Mouse (Mus musculus): ENCODE measurements at regions not wholly inside any gene's neighbourhood (a gene's known extent, or its start where the extent isn't known, plus 50 kb on each side); places are given as distances from the start of the nearest gene placed in this dataset.

- TF ChIP-seq JUND (IDR thresholded peaks at IDR 0.05; ENCODE audit: low read depth, low read length), result no peak
- no peak for TF ChIP-seq BHLHE40 (IDR thresholded peaks at IDR 0.05; ENCODE audit: borderline replicate concordance, low read depth, low read length)
Observed at GRCm38 (mm10) chr8:10761694-10762305, 246.5 kb downstream of the Irs2 start.

GRCm38 (mm10) chr8:10760851-10761693 is 247.2 kb downstream of the Irs2 start:
- Histone ChIP-seq H3K27me3 (ENCODE audit: control insufficient read depth in 1 of 2, insufficient read depth in 2 of 2, low read length in 2 of 2) (no peaks in the 10 kb centered on the region), H3K79me2 (ENCODE audit: control insufficient read depth, insufficient read depth, low read length, poor library complexity) (no peaks in the 10 kb centered on the region), H3K9ac (ENCODE audit: control insufficient read depth, low read depth, low read length, poor library complexity, severe bottlenecking) (no peak overlapping the region), H3K27ac (ENCODE audit: control insufficient read depth, low read depth, low read length) (no peak overlapping the region), H3K36me3 (ENCODE audit: control insufficient read depth in 1 of 2, insufficient read depth in 2 of 2, low read length in 2 of 2) (no peaks in the 10 kb centered on the region), H3K9me3 (replicated peaks; ENCODE audit: insufficient read depth, low read length) (no peaks in the 10 kb centered on the region), H3K4me1 (ENCODE audit: control insufficient read depth in 1 of 2, insufficient read depth in 2 of 2, low read length in 2 of 2) (no peaks in the 10 kb centered on the region), H3K4me3 (ENCODE audit: control insufficient read depth in 1 of 2, insufficient read depth in 1 of 2, low read depth in 2 of 2, low read length in 2 of 2) (no peak overlapping the region)
- DNase-seq (ENCODE audit: low read depth, low spot score), result no peak
- TF ChIP-seq ELF1 (IDR thresholded peaks at IDR 0.05; ENCODE audit: low read depth, low read length), result no peak

More at GRCm38 (mm10) chr8:10761694-10762305, 246.5 kb downstream of the Irs2 start:
- Histone ChIP-seq H3K79me2 (ENCODE audit: control insufficient read depth, insufficient read depth, low read length, poor library complexity) (no peaks in the 10 kb centered on the region), H3K27me3 (ENCODE audit: control insufficient read depth in 1 of 2, insufficient read depth in 2 of 2, low read length in 2 of 2) (no peaks in the 10 kb centered on the region), H3K9me3 (replicated peaks; ENCODE audit: insufficient read depth, low read length) (no peaks in the 10 kb centered on the region), H3K27ac (ENCODE audit: control insufficient read depth, low read depth, low read length) (no peak overlapping the region), H3K4me1 (ENCODE audit: control insufficient read depth in 1 of 2, insufficient read depth in 2 of 2, low read length in 2 of 2) (no peaks in the 10 kb centered on the region), H3K9ac (ENCODE audit: control insufficient read depth, low read depth, low read length, poor library complexity, severe bottlenecking) (no peak overlapping the region), H3K36me3 (ENCODE audit: control insufficient read depth in 1 of 2, insufficient read depth in 2 of 2, low read length in 2 of 2) (no peaks in the 10 kb centered on the region), H3K4me3 (ENCODE audit: control insufficient read depth in 1 of 2, insufficient read depth in 1 of 2, low read depth in 2 of 2, low read length in 2 of 2) (no peak overlapping the region)
- no peak for DNase-seq (ENCODE audit: low read depth, low spot score)

- H3K27ac ChIP-seq (ENCODE audit: control insufficient read depth, low read depth, low read length), result no peak overlapping the region
- no peaks in the 10 kb centered on the region for H3K9me3 ChIP-seq (replicated peaks; ENCODE audit: insufficient read depth, low read length)
- H3K4me1 ChIP-seq (ENCODE audit: control insufficient read depth in 1 of 2, insufficient read depth in 2 of 2, low read length in 2 of 2), result no peaks in the 10 kb centered on the region
- H3K79me2 ChIP-seq (ENCODE audit: control insufficient read depth, insufficient read depth, low read length, poor library complexity), result no peaks in the 10 kb centered on the region
- H3K4me3 ChIP-seq (ENCODE audit: control insufficient read depth in 1 of 2, insufficient read depth in 1 of 2, low read depth in 2 of 2, low read length in 2 of 2), result no peak overlapping the region
- H3K27me3 ChIP-seq (ENCODE audit: control insufficient read depth in 1 of 2, insufficient read depth in 2 of 2, low read length in 2 of 2), result no peaks in the 10 kb centered on the region
- no peak for DNase-seq (ENCODE audit: low read depth, low spot score)
- no peaks in the 10 kb centered on the region for H3K36me3 ChIP-seq (ENCODE audit: control insufficient read depth in 1 of 2, insufficient read depth in 2 of 2, low read length in 2 of 2)
- TF ChIP-seq JUND (IDR thresholded peaks at IDR 0.05; ENCODE audit: low read depth, low read length) (no peak), MYB (IDR thresholded peaks at IDR 0.05; ENCODE audit: low read depth, low read length) (no peak), MYC (IDR thresholded peaks at IDR 0.05; ENCODE audit: low read depth, low read length) (no peak)
- H3K9ac ChIP-seq (ENCODE audit: control insufficient read depth, low read depth, low read length, poor library complexity, severe bottlenecking), result no peak overlapping the region
Observed at GRCm38 (mm10) chr8:10760231-10760630, 248.0 kb downstream of the Irs2 start.

- no peaks in the 10 kb centered on the region for H3K36me3 ChIP-seq (ENCODE audit: control insufficient read depth in 1 of 2, insufficient read depth in 2 of 2, low read length in 2 of 2)
- DNase-seq (ENCODE audit: low read depth, low spot score), result no peak
- no peak overlapping the region for H3K9ac ChIP-seq (ENCODE audit: control insufficient read depth, low read depth, low read length, poor library complexity, severe bottlenecking)
- H3K27ac ChIP-seq (ENCODE audit: control insufficient read depth, low read depth, low read length), result no peak overlapping the region
- H3K9me3 ChIP-seq (replicated peaks; ENCODE audit: insufficient read depth, low read length), result no peaks in the 10 kb centered on the region
- H3K79me2 ChIP-seq (ENCODE audit: control insufficient read depth, insufficient read depth, low read length, poor library complexity), result no peaks in the 10 kb centered on the region
- no peaks in the 10 kb centered on the region for H3K27me3 ChIP-seq (ENCODE audit: control insufficient read depth in 1 of 2, insufficient read depth in 2 of 2, low read length in 2 of 2)
- H3K4me1 ChIP-seq (ENCODE audit: control insufficient read depth in 1 of 2, insufficient read depth in 2 of 2, low read length in 2 of 2), result no peaks in the 10 kb centered on the region
- H3K4me3 ChIP-seq (ENCODE audit: control insufficient read depth in 1 of 2, insufficient read depth in 1 of 2, low read depth in 2 of 2, low read length in 2 of 2), result no peak overlapping the region
- TF ChIP-seq POLR2A (IDR thresholded peaks at IDR 0.05; ENCODE audit: control insufficient read depth in 1 of 2, insufficient read depth in 1 of 2, low read depth in 1 of 2, low read length in 2 of 2, poor library complexity in 1 of 2) (no peak), ZNF384 (IDR thresholded peaks at IDR 0.05; ENCODE audit: low read depth, low read length) (no peak), GABPA (IDR thresholded peaks at IDR 0.05; ENCODE audit: low read depth, low read length) (no peak), ETS1 (IDR thresholded peaks at IDR 0.05; ENCODE audit: low read depth, low read length) (no peak), HCFC1 (IDR thresholded peaks at IDR 0.05; ENCODE audit: low read depth, low read length) (no peak), RCOR1 (IDR thresholded peaks at IDR 0.05; ENCODE audit: low read depth, low read length) (no peak), TAL1 (IDR thresholded peaks at IDR 0.05; ENCODE audit: low read length) (no peak), SMC3 (IDR thresholded peaks at IDR 0.05; ENCODE audit: low read depth, low read length) (no peak), E2F4 (IDR thresholded peaks at IDR 0.05; ENCODE audit: borderline replicate concordance, low read depth, low read length) (no peak), GATA1 (IDR thresholded peaks at IDR 0.05; ENCODE audit: low read depth, low read length) (no peak), MAX (IDR thresholded peaks at IDR 0.05; ENCODE audit: low read length) (no peak), POLR2AphosphoS5 (IDR thresholded peaks at IDR 0.05; ENCODE audit: borderline replicate concordance, low read depth, low read length) (no peak), NRF1 (IDR thresholded peaks at IDR 0.05; ENCODE audit: insufficient read depth, low read depth, low read length, poor library complexity, severe bottlenecking) (no peak), MYC (IDR thresholded peaks at IDR 0.05; ENCODE audit: low read depth, low read length) (no peak), ZC3H11A (IDR thresholded peaks at IDR 0.05; ENCODE audit: low read depth, low read length) (no peak)
Observed at GRCm38 (mm10) chr8:10758151-10758550, 250.1 kb downstream of the Irs2 start.
